Mouse (Mus musculus) megakaryocyte, embryonic 14.5 days (primary cell): ENCODE measurements around the gene 1110008P14Rik.

ENCODE experiments used
- FLI1 ChIP-seq: IDR thresholded peaks from 2 replicates; pipeline ENCODE4 v1.6.1; 2012; ENCODE audit warnings: low read length, inconsistent platforms, mixed read lengths
- GATA1 ChIP-seq: IDR thresholded peaks from 3 replicates; pipeline ENCODE4 v1.6.1; 2012; ENCODE audit warnings: mixed read lengths, low read length, inconsistent platforms, borderline replicate concordance

DNA sequence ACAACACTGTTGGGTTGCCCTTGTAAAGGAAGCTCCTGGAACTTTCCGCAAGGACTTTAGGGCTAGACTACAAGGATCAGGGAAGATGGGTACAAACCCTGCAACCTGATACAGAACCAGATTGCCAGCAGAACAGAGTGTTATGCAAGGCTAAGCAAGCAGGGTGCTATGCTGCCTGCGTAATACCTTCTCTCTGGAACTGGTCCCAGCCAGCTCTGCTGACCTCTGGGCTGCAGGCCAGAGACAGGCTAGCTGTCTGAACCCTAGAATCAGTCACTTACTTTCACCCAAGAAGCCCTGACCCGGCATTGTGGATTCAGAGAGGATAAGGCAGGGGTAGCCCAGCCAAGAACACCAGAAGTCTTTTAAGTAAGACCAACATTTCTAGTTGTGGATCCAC lies 37.6 kb upstream of the 1110008P14Rik start:
- no peak for TF ChIP-seq GATA1
- TF ChIP-seq FLI1, result no peak
